18 mouse cellular contexts compared by ENCODE assay signal in the genomic region with DNA sequence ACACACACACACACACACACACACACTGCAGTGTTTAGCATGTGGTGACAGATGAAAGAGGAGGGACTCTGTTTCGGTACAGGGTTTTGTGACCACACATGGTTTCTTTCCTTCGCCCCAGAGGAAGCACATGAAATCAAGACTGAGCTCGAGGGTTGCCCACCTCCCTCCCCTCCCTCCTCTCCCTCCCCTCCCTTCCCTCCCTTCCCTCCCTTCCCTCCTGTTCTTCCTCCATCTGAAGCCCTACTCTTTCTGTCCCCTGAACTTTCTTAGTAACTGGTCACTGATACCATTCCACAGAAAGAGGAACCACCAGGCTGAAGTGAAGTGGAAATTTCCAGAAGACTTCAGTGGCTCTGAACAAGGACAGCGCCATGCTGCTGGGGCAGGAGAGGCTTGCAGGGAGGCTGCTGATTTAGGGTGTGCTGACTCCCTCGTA. TPM values are rescaled to one million over a fixed set of nuclear protein-coding genes. Genes with fewer than 3 reads are reported as not detected.
DNase-seq lines count a peak whose midpoint lies in the region; ATAC-seq and TF ChIP-seq lines count a peak whose summit lies in the region.
"Had no signal": no experiment of that assay in that cellular context is flagged by ENCODE, and none has a peak within 500 bp of the region (broad histone marks: within the 10 kb centered on the region; RNA-seq: fewer than 3 reads in every experiment).

No protein-coding gene starts in this region.

- no peak overlapping the region for H3K9ac ChIP-seq in lung, postnatal 0 days (replicated peaks; ENCODE audit: low read depth)
- no peak overlapping the region for H3K9ac ChIP-seq in forebrain, embryonic 14.5 days (ENCODE audit: low read length)
- H3K9ac ChIP-seq: liver, embryonic 14.5 days; neural tube, embryonic 15.5 days had no signal

- no peak for TF ChIP-seq CTCF in lung, postnatal 0 days (IDR thresholded peaks at IDR 0.05)
- TF ChIP-seq CTCF in lung, adult 2 months (IDR thresholded peaks at IDR 0.05; ENCODE audit: insufficient read depth, low read length), result no peak

- H3K27ac ChIP-seq in lung, postnatal 0 days (ENCODE audit: low read length), result no peak overlapping the region
- no peak overlapping the region for H3K27ac ChIP-seq in forebrain, embryonic 14.5 days (ENCODE audit: low read depth, low read length)
- H3K27ac ChIP-seq: liver, embryonic 14.5 days; neural tube, embryonic 15.5 days had no signal

- 49% methylated on average over 5 of the region's 5 CpGs for WGBS in lung, postnatal 0 days
- WGBS in lung, adult 2 months, result 49% methylated on average over 5 of the region's 5 CpGs
- WGBS in forebrain, embryonic 14.5 days, result 65% methylated on average over 5 of the region's 5 CpGs

- no peak overlapping the region for H3K4me3 ChIP-seq in lung, postnatal 0 days (ENCODE audit: low read depth, low read length)
- H3K4me3 ChIP-seq in lung, adult 2 months (replicated peaks; ENCODE audit: extremely low read depth, low read depth, low read length), result no peak overlapping the region
- H3K4me3 ChIP-seq in megakaryocyte, embryonic 14.5 days (replicated peaks), result peak overlapping the region; percentile 72
- no peak overlapping the region for H3K4me3 ChIP-seq in forebrain, embryonic 14.5 days (ENCODE audit: low read depth, low read length)
- H3K4me3 ChIP-seq: neural tube, embryonic 15.5 days had no signal

- TF ChIP-seq EP300 in lung, postnatal 0 days (IDR thresholded peaks at IDR 0.05), result no peak

- no peak for ATAC-seq in lung, postnatal 0 days
- ATAC-seq in CD4-positive, CD25-positive, alpha-beta regulatory T cell, adult 4 months, result peak; percentile 71
- ATAC-seq in hematopoietic stem cell, adult 5-6 weeks (replicated peaks in 1 of 2; ENCODE audit: insufficient read depth in 1 of 2, low FRiP score in 2 of 2, low TSS enrichment in 1 of 2, low read depth in 1 of 2, poor library complexity in 2 of 2, severe bottlenecking in 2 of 2), result peak; percentile 60 to 73
- ATAC-seq in forebrain, embryonic 14.5 days, result no peak
- ATAC-seq: midbrain, embryonic 16.5 days had no signal

- no peak overlapping the region for H3K4me2 ChIP-seq in lung, postnatal 0 days (replicated peaks; ENCODE audit: low read depth, low read length)
- H3K4me2 ChIP-seq in forebrain, embryonic 14.5 days (ENCODE audit: low read length), result no peak overlapping the region
- H3K4me2 ChIP-seq: neural tube, embryonic 15.5 days had no signal

- H3K4me1 ChIP-seq in lung, postnatal 0 days (ENCODE audit: insufficient read depth, low read depth, low read length), result peaks cover 5% of the 10 kb centered on the region; the same call in 1 of the 2 replicates
- H3K4me1 ChIP-seq in lung, adult 2 months (ENCODE audit: control insufficient read depth, insufficient read depth, low read length), result peaks cover 4% of the 10 kb centered on the region; the same call in 1 of the 2 replicates
- H3K4me1 ChIP-seq in megakaryocyte, embryonic 14.5 days, result peaks cover 100% of the 10 kb centered on the region
- no peaks in the 10 kb centered on the region for H3K4me1 ChIP-seq in forebrain, embryonic 14.5 days (ENCODE audit: control insufficient read depth, insufficient read depth, low read length)
- H3K4me1 ChIP-seq: neural tube, embryonic 15.5 days had no signal

- peak; percentile 19 for DNase-seq in lung, postnatal 0 days (ENCODE audit: low spot score)
- no peak for DNase-seq in lung, adult 2 months
- DNase-seq in urinary bladder, postnatal 14 days (ENCODE audit: low spot score), result no peak
- DNase-seq in forebrain, embryonic 14.5 days (ENCODE audit: low spot score), result no peak
- no peak for DNase-seq in cerebellum, postnatal 10 days
- DNase-seq: adrenal gland, postnatal 36 days; cerebellum, adult 11 months; embryo, embryonic 11 days; heart, postnatal 14 days; kidney, adult 11 months; right cerebral cortex, adult 18-20 months; thymus, postnatal 4 days had no signal

- no peaks in the 10 kb centered on the region for H3K36me3 ChIP-seq in lung, postnatal 0 days (ENCODE audit: insufficient read depth, low read length)
- peaks cover 89% of the 10 kb centered on the region for H3K36me3 ChIP-seq in megakaryocyte, embryonic 14.5 days (replicated peaks; ENCODE audit: low read length)
- H3K36me3 ChIP-seq in forebrain, embryonic 14.5 days (ENCODE audit: control insufficient read depth, insufficient read depth, low read length), result no peaks in the 10 kb centered on the region
- H3K36me3 ChIP-seq: neural tube, embryonic 15.5 days had no signal

- no peak for TF ChIP-seq POLR2A in lung, adult 2 months (IDR thresholded peaks at IDR 0.05; ENCODE audit: borderline replicate concordance, extremely low read depth, low read depth, low read length)

- no peaks in the 10 kb centered on the region for H3K9me3 ChIP-seq in lung, postnatal 0 days (ENCODE audit: low read length)
- no peaks in the 10 kb centered on the region for H3K9me3 ChIP-seq in megakaryocyte, embryonic 14.5 days
- H3K9me3 ChIP-seq in forebrain, embryonic 14.5 days (replicated peaks; ENCODE audit: control insufficient read depth, low read length), result no peaks in the 10 kb centered on the region
- H3K9me3 ChIP-seq: neural tube, embryonic 15.5 days had no signal

- no peaks in the 10 kb centered on the region for H3K27me3 ChIP-seq in lung, postnatal 0 days (replicated peaks; ENCODE audit: insufficient read depth, low read length)
- H3K27me3 ChIP-seq in megakaryocyte, embryonic 14.5 days (replicated peaks), result no peaks in the 10 kb centered on the region
- no peaks in the 10 kb centered on the region for H3K27me3 ChIP-seq in forebrain, embryonic 14.5 days (replicated peaks; ENCODE audit: control insufficient read depth, insufficient read depth, low read length)
- H3K27me3 ChIP-seq: neural tube, embryonic 15.5 days had no signal

RNA-seq across cellular contexts. Expression of a gene that starts 39.0 kb away (rescaled TPM):
- polyA plus RNA-seq in lung, postnatal 0 days (2015; fragmentation: Nextera tagmentation; extraction: Ambion mirVana), result 9.1 and 11.3 TPM in 2 replicates
- polyA plus RNA-seq in lung, adult 2 months (2012; rRNA removed), result 32.5 and 34.0 TPM in 2 replicates
- polyA plus RNA-seq in CD4-positive, CD25-positive, alpha-beta regulatory T cell, adult 4 months (2017; shearing (Covaris generic)), result 10 to 100 TPM; 40.2 to 41.6 TPM
- total RNA-seq in hematopoietic stem cell, adult 5-6 weeks (2017), result 47.3 and 66.9 TPM in 2 replicates
- polyA plus RNA-seq in megakaryocyte, embryonic 14.5 days (2012; ENCODE audit: insufficient read depth, low replicate concordance), result 322 and 895 TPM in 2 replicates
- polyA plus RNA-seq in forebrain, embryonic 14.5 days (2014; fragmentation: Nextera tagmentation; extraction: Ambion mirVana), result 0.39 and 0.40 TPM in 2 replicates

Comparison
In these comparisons a context has a peak if more than half of its experiments do, and no peak if none do; other contexts are left out.
1. ATAC-seq: peak in CD4-positive, CD25-positive, alpha-beta regulatory T cell, adult 4 months (single experiment) and hematopoietic stem cell, adult 5-6 weeks (2 of 2); none in lung, postnatal 0 days (single experiment) and forebrain, embryonic 14.5 days (single experiment).